Mouse (Mus musculus) frontal cortex, postnatal 25 days (tissue): ENCODE results near the gene Stmn3.

Experiments used
- DNase-seq, 2 experiments: peaks; one replicate each; pipeline ENCODE4 v3.0.0; 2022; ENCODE audit warnings: low spot score in 2 of 2

Gene Stmn3

DNA sequence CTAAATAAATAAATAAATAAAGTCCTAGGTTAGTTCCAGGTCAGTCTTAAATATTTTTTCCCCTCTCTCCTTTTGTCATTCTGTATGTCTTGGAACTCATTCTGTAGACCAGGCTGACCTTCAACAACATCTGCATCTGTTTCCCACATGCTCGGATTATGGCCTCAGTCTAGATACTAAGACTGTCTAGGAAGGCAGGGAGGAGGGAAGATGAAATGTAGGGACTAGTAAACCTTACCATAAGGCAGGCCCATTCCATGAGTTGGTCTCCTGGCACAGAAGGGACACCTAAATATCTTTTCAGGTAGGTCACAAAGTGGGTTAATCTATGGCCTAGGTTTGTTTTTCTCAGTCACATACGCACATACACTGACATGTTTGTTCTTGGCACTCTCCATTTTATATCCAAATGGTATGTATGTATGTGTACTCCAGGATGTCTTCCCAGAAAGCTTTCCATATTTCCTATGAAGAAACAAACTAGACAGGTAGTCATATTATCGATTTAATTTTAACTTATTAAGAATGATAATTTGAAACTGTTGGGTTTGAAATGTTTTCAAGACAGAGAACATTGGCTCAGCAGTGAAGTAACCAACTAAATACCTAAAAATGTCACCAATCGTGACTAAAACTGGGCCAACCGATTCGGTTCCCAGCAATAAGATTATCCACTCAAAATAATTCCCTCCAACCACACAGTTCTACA is 27.5 kb downstream of the Stmn3 start:
- no peak for DNase-seq

DNA sequence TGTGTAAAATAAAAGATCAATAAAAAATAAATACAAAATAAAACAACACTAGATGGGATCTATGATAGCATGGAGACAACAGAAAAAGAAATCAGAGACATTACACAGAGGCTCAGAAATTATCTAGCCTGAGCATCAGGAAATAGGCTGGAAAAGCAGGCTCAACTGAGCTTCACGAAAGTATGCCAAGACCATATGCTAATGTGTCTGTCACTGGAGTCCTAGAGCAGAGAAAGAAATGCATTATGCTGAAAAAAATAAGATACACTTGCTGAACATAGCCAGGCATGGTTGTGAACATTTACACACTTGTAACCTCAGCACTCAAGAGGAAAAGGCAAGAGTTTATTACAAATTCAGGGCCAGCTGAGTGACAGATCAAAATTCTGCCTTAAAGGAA is 34.3 kb downstream of the Stmn3 start:
- no peak for DNase-seq

DNA sequence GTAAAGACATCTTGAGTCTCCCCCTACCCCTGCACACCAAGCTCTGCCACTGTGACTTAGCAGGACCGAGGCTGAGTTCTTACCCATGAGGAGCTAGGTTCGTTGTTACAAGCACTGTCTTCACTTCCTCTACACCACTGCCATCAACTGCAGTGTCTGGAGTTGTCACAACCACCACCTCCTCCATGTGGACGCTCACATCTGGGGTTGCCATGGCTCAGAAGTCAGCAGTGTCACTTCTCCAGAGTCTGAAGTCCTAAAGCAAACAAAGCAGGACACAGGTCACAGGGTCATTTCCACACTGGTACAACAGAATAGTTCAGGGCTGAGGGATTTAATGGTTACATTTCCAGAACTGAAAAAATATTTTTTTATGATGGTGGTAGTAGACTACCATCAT is 36.4 kb downstream of the Stmn3 start:
- no peak for DNase-seq

DNA sequence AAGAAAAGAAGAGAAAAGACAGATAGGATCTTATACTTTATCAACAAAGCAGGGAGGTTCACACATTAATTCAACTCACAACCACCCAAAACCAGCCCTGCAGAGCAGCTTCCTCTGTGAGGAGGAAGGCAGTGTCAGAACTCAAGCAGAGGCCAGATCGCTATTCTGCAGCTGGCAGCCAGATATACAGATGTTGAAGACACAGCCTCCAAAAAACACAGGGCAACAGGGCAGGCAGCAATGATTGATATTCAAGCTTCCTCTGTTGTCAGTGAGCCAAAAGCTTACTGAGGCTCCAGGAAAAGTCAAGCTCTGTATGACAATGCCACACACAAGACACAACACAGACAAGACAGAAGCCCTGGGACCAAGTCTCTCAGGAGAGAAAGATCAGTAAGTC is 37.5 kb downstream of the Stmn3 start:
- DNase-seq: no peak

DNA sequence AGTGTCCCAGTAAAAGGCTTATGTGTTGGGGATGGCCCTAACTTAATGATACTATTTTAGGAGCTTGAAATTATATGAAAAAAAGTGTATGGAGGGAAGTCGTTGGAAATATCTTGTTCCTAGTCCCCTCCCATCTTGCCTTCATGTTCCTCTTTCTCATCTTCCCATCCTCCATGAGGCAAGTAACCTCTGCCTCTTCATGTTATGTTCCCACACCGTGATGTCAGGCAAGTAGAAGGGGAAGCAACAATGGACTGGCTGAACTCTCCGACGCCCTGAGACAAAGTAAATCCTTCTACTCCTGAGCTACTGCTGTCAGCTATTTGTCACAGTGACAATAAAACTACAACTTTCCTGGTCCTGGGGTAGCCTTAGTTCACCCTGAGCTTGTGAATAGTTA is 39.7 kb downstream of the Stmn3 start:
- no peak for DNase-seq

DNA sequence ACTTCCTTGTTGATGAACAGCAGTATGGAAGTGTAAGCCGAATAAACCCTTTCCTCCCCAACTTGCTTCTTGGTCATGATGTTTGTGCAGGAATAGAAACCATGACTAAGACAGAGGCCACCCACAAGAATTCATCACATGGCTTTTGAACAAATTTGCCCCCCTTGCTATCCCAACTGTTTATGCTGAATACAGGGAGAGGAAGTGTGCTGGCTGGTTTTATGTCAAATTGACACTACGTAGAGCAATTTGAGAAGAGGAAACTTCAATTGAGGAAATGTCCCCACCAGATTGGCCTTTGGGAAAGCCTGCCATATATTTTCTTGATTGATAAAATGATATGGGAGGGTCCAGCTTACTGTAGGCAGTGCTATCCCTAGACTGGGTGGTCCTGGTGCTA is 40.5 kb downstream of the Stmn3 start:
- DNase-seq: no peak

DNA sequence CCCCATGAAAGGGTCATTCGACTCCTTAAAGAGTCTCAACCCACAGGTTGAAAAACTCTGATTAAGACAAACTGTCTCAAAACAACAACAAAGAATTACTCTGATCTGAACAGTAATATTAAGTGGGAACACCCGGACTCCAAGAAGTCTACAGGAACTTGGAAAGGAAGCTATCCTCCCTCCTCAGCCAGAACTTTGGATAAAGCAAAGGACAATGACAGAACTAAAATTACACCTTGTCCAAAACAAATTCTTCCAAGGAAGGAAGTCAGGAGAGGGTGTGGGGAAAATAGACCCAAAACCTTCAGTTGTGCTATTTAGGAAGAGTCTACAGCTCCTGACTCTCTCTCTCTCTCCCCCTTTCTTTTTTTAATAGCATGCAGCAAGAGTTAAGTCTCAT is 42.2 kb downstream of the Stmn3 start:
- DNase-seq: no peak

DNA sequence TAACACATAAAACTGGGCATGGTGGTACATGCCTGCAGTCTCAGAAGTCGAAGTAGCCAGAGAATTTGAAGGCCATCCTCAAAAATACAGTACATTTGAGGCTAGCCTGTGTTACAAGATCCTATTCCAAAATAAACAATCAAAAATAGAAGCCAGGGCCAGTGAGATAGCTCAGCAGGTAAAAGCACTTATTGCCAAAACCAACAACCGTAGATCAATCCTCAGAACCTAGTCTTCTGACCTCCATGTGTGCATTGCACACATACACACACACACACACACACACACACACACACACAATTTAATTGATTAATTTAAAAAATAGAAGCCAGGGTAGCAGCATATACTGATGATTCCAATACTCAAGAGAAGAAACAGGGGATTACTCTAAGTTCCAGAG is 47.5 kb downstream of the Stmn3 start:
- DNase-seq: no peak
